Mouse (Mus musculus): ENCODE data around the gene Speer4f1.
"Not testable (repeated sequence)": the region's sequence is repeated elsewhere in the genome, so short reads cannot be mapped to it uniquely, and the experiment has no call there.

Gene Speer4f1

GRCm38 (mm10) chr5:17475798-17476197 lies at the start of gene Speer4f1:
Gene Speer4f1 (plus strand): TSS chr5:17476098.
- DNase-seq, result not testable (repeated sequence)

GRCm38 (mm10) chr5:17426930-17427329 lies 49.0 kb upstream of the Speer4f1 start:
- DNase-seq, result peak; percentile 61

- DNase-seq, result no peak
Observed at GRCm38 (mm10) chr5:17434721-17435120, 41.2 kb upstream of the Speer4f1 start.

GRCm38 (mm10) chr5:17436209-17436608 lies 39.7 kb upstream of the Speer4f1 start:
- peak; percentile 78 for DNase-seq

- no peak for DNase-seq
Observed at GRCm38 (mm10) chr5:17439487-17440102, 36.3 kb upstream of the Speer4f1 start.

GRCm38 (mm10) chr5:17454059-17454458 lies 21.8 kb upstream of the Speer4f1 start:
- no peak for DNase-seq

- peak; percentile 53 for DNase-seq
Observed at GRCm38 (mm10) chr5:17454952-17455586, 20.8 kb upstream of the Speer4f1 start.

- DNase-seq, result no peak
Observed at GRCm38 (mm10) chr5:17456671-17457070, 19.2 kb upstream of the Speer4f1 start.

- not testable (repeated sequence) for DNase-seq
Observed at GRCm38 (mm10) chr5:17468120-17468519, 7.8 kb upstream of the Speer4f1 start.

- DNase-seq, result no peak
Observed at GRCm38 (mm10) chr5:17476476-17476875, 578 bp downstream of the Speer4f1 start.

GRCm38 (mm10) chr5:17489894-17490293 lies 14.0 kb downstream of the Speer4f1 start:
- DNase-seq, result no peak

- DNase-seq, result no peak
Observed at GRCm38 (mm10) chr5:17495616-17496015, 19.7 kb downstream of the Speer4f1 start.

- no peak for DNase-seq
Observed at GRCm38 (mm10) chr5:17496650-17497049, 20.8 kb downstream of the Speer4f1 start.

- DNase-seq, result no peak
Observed at GRCm38 (mm10) chr5:17499873-17500329, 24.0 kb downstream of the Speer4f1 start.

GRCm38 (mm10) chr5:17500866-17501265 lies 25.0 kb downstream of the Speer4f1 start:
- no peak for DNase-seq

GRCm38 (mm10) chr5:17505540-17505939 lies 29.6 kb downstream of the Speer4f1 start:
- DNase-seq, result no peak

GRCm38 (mm10) chr5:17508038-17508437 lies 32.1 kb downstream of the Speer4f1 start:
- peak; percentile 22 for DNase-seq
